Mouse (Mus musculus) left cerebral cortex, postnatal 4 days (tissue): ENCODE measurements around the gene Daxx. TPM values are rescaled to one million over a fixed set of nuclear protein-coding genes. Genes with fewer than 3 reads are reported as not detected.

ENCODE experiments used
- DNase-seq: peaks from one replicate; pipeline ENCODE4 v3.0.0-alpha.2; 2022
- intact Hi-C: fragments of 180-260 bp; cut with DNase I; formaldehyde crosslinking; loops from one replicate; pipeline ENCODE4 v1.15.1; 2025
- microRNA-seq: library from miRNA; unstranded; fragments of <30 nt; microRNA quantifications from one replicate; pipeline ENCODE4 v1.2.0, GENCODE M21; 2022
- total RNA-seq, 2 experiments: library from RNA; stranded (reverse); gene quantifications; 2 replicates each; pipeline ENCODE4 v1.2.3; 2021

The Daxx gene
- total RNA-seq, 2 experiments from 2014 or later = 37.6 to 39.2 TPM

DNA sequence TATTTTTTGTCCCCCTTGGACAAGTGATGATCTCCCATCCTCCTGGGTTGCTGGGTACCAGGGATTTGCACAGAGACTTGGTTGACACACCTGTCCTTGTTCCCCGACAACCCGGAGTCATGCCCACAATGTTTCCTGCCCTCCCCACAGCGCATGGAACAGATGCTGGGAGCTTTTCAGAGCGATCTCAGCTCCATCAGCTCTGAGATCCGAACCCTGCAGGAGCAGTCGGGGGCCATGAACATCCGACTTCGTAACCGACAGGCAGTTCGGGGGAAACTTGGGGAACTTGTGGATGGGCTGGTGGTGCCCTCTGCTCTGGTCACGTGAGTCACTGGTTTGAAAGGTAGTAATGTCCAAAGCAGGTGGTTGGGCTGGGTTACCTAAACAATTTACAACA is 49.2 kb downstream of the Daxx start:
- DNase-seq = no peak
- intact Hi-C loops = loop anchor here (5.0 kb wide), 1 partner anchor 64 kb away; the partner anchor contains the start of gene Ring1

DNA sequence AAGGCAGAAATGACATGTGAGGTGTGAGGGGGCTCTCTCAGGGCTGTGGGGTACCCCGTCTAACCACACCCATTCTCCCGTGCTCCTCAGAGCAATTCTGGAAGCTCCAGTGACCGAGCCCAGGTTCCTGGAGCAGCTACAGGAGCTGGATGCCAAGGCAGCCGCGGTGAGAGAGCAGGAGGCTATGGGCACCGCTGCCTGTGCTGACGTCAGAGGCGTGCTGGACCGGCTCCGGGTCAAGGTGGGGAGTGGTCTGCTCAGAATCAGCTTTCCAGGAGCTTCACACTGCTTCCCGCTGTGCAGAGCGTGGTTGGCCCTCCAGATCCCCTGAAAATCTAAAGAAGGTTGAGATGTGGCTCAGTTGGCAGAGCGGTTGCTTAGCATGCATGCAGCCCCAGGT is 49.9 kb downstream of the Daxx start:
- no peak for DNase-seq
- intact Hi-C loops = loop anchor here (5.0 kb wide), 1 partner anchor 63 kb away; the partner anchor contains the start of gene Ring1

DNA sequence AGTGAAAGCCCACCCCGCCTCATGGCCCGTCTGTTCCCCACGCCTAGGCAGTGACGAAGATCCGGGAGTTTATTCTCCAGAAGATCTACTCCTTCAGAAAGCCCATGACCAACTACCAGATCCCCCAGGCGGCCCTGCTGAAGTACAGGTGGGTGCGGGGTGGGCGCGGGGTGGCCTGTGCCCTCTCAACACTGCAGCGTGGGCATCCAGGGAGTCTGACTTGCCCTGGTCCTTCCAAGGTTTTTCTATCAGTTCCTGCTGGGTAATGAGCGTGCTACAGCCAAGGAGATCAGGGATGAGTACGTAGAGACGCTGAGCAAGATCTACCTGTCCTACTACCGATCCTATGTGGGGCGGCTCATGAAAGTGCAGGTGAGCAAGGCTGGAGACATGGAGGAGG is 50.7 kb downstream of the Daxx start:
- intact Hi-C loops = loop anchor here (2.0 to 5.0 kb wide), 2 partner anchors 62 to 1319 kb away; partner anchors contain the start of gene Ring1
- DNase-seq = no peak

DNA sequence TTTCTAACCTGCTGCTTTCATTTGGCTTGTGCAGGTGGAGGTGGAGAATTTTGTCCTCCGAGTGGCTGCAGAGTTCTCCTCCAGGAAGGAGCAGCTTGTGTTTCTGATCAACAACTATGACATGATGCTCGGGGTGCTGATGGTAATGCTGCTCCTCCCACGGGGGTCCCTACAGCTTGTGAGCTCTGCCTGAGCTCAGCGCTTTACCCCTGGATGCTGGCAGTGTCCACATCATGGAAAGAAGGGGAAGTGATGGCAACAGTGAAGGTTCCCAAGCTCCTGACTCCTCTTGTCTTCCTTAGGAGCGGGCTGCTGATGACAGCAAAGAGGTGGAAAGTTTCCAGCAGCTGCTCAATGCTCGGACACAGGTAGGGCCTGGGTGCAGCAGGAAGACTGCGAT is 53.7 kb downstream of the Daxx start:
- intact Hi-C loops = no loop called here
- DNase-seq = no peak

Small RNA genes within 50 kb of the gene (microRNA-seq; reads per million reads assigned to microRNA genes)
- gene Gm27740 = not detected

Other genes starting within 250 kb of the Daxx start
- gene Hnrnpm, start 222.6 kb upstream of the Daxx start, total RNA-seq = 100 to 1,000 TPM; 178 to 195 TPM
- gene March2, start 190.7 kb upstream of the Daxx start, total RNA-seq = 10 to 100 TPM; 66.9 to 73.5 TPM
- 100 to 1,000 TPM; 361 to 382 TPM for gene Rab11b, start 148.9 kb upstream of the Daxx start, total RNA-seq
- gene Angptl4, start 127.6 kb upstream of the Daxx start, total RNA-seq = 10 to 100 TPM in 1 of 2 experiments, 1 to 10 TPM in 1; 9.7 to 10.8 TPM
- 10 to 100 TPM; 38.6 to 44.1 TPM for gene Kank3, start 98.9 kb upstream of the Daxx start, total RNA-seq
- 1,000 to 10,000 TPM; 1,155 to 1,182 TPM for gene Rps28, start 84.9 kb upstream of the Daxx start, total RNA-seq
- 100 to 1,000 TPM; 214 to 232 TPM for gene Ndufa7, start 84.8 kb upstream of the Daxx start, total RNA-seq
- 10 to 100 TPM; 21.6 to 25.4 TPM for gene Cd320, start 66.3 kb upstream of the Daxx start, total RNA-seq
- gene Gm7029, start 35.6 kb upstream of the Daxx start, total RNA-seq = not detected
- 1 to 10 TPM; 7.7 to 9.4 TPM for gene Kifc1, start 18.8 kb upstream of the Daxx start, total RNA-seq
- not detected for gene Platr17, start 4.3 kb upstream of the Daxx start, total RNA-seq
- 10 to 100 TPM; 45.5 to 56.6 TPM for gene Tapbp, start 6.5 kb downstream of the Daxx start, total RNA-seq
- gene Zbtb22, start 6.5 kb downstream of the Daxx start, total RNA-seq = 10 to 100 TPM; 33.2 to 36.8 TPM
- 10 to 100 TPM; 74.1 to 75.5 TPM for gene Rgl2, start 20.1 kb downstream of the Daxx start, total RNA-seq
- gene Pfdn6, start 30.9 kb downstream of the Daxx start, total RNA-seq = 10 to 100 TPM; 90.5 to 96.1 TPM
- gene Wdr46, start 31.2 kb downstream of the Daxx start, total RNA-seq = 10 to 100 TPM; 30.1 to 36.6 TPM
- gene B3galt4, start 42.1 kb downstream of the Daxx start, total RNA-seq = 1 to 10 TPM; 6.6 to 6.8 TPM
- 10 to 100 TPM; 72.2 to 72.6 TPM for gene Vps52, start 46.4 kb downstream of the Daxx start, total RNA-seq
- 100 to 1,000 TPM; 557 to 591 TPM for gene Rps18, start 46.6 kb downstream of the Daxx start, total RNA-seq
- gene H2-K1, start 90.9 kb downstream of the Daxx start, total RNA-seq = 10 to 100 TPM in 1 of 2 experiments, 1 to 10 TPM in 1; 8.2 to 13.8 TPM
- 10 to 100 TPM; 23.6 to 28.2 TPM for gene Ring1, start 115.3 kb downstream of the Daxx start, total RNA-seq
- gene H2-Ke6, start 118.6 kb downstream of the Daxx start, total RNA-seq = 10 to 100 TPM; 41.6 to 45.2 TPM
- 10 to 100 TPM; 96.3 to 98.7 TPM for gene Slc39a7, start 122.3 kb downstream of the Daxx start, total RNA-seq
- 10 to 100 TPM; 80.7 to 84.9 TPM for gene Rxrb, start 122.4 kb downstream of the Daxx start, total RNA-seq
- gene Col11a2, start 130.0 kb downstream of the Daxx start, total RNA-seq = 1 to 10 TPM; 6.8 to 9.8 TPM
- not detected for gene H2-Oa, start 182.9 kb downstream of the Daxx start, total RNA-seq
- 10 to 100 TPM; 19.5 to 20.5 TPM for gene H2-DMa, start 210.1 kb downstream of the Daxx start, total RNA-seq
- gene Brd2, start 213.2 kb downstream of the Daxx start, total RNA-seq = 100 to 1,000 TPM; 247 to 267 TPM
- under 1 TPM; 0.34 to 0.40 TPM for gene H2-DMb2, start 233.9 kb downstream of the Daxx start, total RNA-seq
- under 1 TPM; 0.46 to 0.97 TPM for gene H2-DMb1, start 243.7 kb downstream of the Daxx start, total RNA-seq